In genomic region chr4:109887856-109888357, GRCm38 (mm10) we compare ENCODE assay signal across 24 mouse cellular contexts.
DNase-seq lines count a peak whose midpoint lies in the region; ATAC-seq and TF ChIP-seq lines count a peak whose summit lies in the region.
"Had no signal": no experiment of that assay in that cellular context is flagged by ENCODE, and none has a peak within 500 bp of the region (broad histone marks: within the 10 kb centered on the region; RNA-seq: fewer than 3 reads in every experiment).

No protein-coding gene starts in this region.

- peak; percentile 71 for DNase-seq in CH12.LX (ENCODE audit: extremely low read depth)
- DNase-seq in heart, postnatal 36 days: no peak
- DNase-seq in heart, adult 11 months: no peak
- DNase-seq: adrenal gland, adult 8-10 months; adrenal gland, postnatal 14 days; B cell, adult 2 months; cerebellum, adult 11 months; cerebellum, adult 18-20 months; cerebellum, adult 8-10 months; cerebellum, adult 9-11 months; cerebellum, postnatal 14 days; cerebellum, postnatal 36 days; forebrain, postnatal 0 days had no signal

- dilution Hi-C loops in CH12.LX (cut with MboI; ENCODE audit: extremely low pct_ligation_motif_present, extremely low pct_unique_long_range_greater_than_20kb, low sequenced_read_pairs): no loop called here

- no peak for TF ChIP-seq RAD21 in CH12.LX (IDR thresholded peaks at IDR 0.05; ENCODE audit: low read depth, low read length)

- peak; percentile 32; the same call in 1 of the 2 replicates for TF ChIP-seq EP300 in CH12.LX (IDR thresholded peaks at IDR 0.05; ENCODE audit: low read length)

- no peaks in the 10 kb centered on the region for H3K27me3 ChIP-seq in megakaryocyte, embryonic 14.5 days (replicated peaks)
- no peaks in the 10 kb centered on the region for H3K27me3 ChIP-seq in CH12.LX (replicated peaks)
- H3K27me3 ChIP-seq: embryonic facial prominence, embryonic 12.5 days; forebrain, embryonic 13.5 days; forebrain, embryonic 15.5 days; Patski had no signal

- intact Hi-C loops in heart, postnatal 36 days (cut with DNase I): no loop called here

- in situ Hi-C loops in CH12.LX (cut with MboI; ENCODE audit: low pct_ligation_motif_present, low pct_unique_long_range_greater_than_20kb, low sequenced_read_pairs): no loop called here

- H3K4me3 ChIP-seq in megakaryocyte, embryonic 14.5 days (replicated peaks): peak overlapping the region; percentile 47
- no peak overlapping the region for H3K4me3 ChIP-seq in CH12.LX (replicated peaks in 1 of 3; ENCODE audit: low read depth in 2 of 3, low read length in 2 of 3, poor library complexity in 1 of 3)
- H3K4me3 ChIP-seq: embryonic facial prominence, embryonic 10.5 days; embryonic facial prominence, embryonic 12.5 days; forebrain, embryonic 13.5 days; forebrain, embryonic 15.5 days had no signal

- peak overlapping the region; percentile 90 for H3K27ac ChIP-seq in CH12.LX (ENCODE audit: insufficient read depth, low read depth)
- H3K27ac ChIP-seq: embryonic facial prominence, embryonic 10.5 days; embryonic facial prominence, embryonic 12.5 days; forebrain, embryonic 13.5 days; forebrain, embryonic 15.5 days had no signal

- no peak for ATAC-seq in megakaryocyte, adult 5-6 weeks (ENCODE audit: poor library complexity, severe bottlenecking)
- 0 out of 2 replicates have a peak, but pooled peaks have one; percentile 29 for ATAC-seq in common myeloid progenitor, adult 5-6 weeks (replicated peaks; ENCODE audit: low read depth, poor library complexity, severe bottlenecking)
- no peak for ATAC-seq in megakaryocyte-erythroid progenitor cell, adult 5-6 weeks (replicated peaks; ENCODE audit: low FRiP score, low TSS enrichment, poor library complexity, severe bottlenecking)
- ATAC-seq: activated CD4-positive, CD25-positive, alpha-beta regulatory T cell, adult 4 months; CD4-positive, CD25-positive, alpha-beta regulatory T cell, adult 4 months; forebrain, embryonic 13.5 days; forebrain, embryonic 15.5 days; forebrain, postnatal 0 days; Patski had no signal

- H3K79me2 ChIP-seq in CH12.LX (replicated peaks; ENCODE audit: control insufficient read depth, extremely low read depth, insufficient read depth, poor library complexity, severe bottlenecking): no peaks in the 10 kb centered on the region

- peaks cover 17% of the 10 kb centered on the region for H3K4me1 ChIP-seq in megakaryocyte, embryonic 14.5 days
- H3K4me1 ChIP-seq in CH12.LX (ENCODE audit: control insufficient read depth in 1 of 2, insufficient read depth in 2 of 2): peaks cover 9 to 18% of the 10 kb centered on the region in 2 experiments
- H3K4me1 ChIP-seq: forebrain, embryonic 15.5 days had no signal

- H3K36me3 ChIP-seq in megakaryocyte, embryonic 14.5 days (replicated peaks; ENCODE audit: low read length): peaks cover 46% of the 10 kb centered on the region
- peaks cover 2 to 23% of the 10 kb centered on the region in 2 experiments for H3K36me3 ChIP-seq in CH12.LX (replicated peaks in 1 of 2; ENCODE audit: control insufficient read depth in 1 of 2, insufficient read depth in 1 of 2, low read length in 1 of 2)

- H3K9ac ChIP-seq in CH12.LX (ENCODE audit: insufficient read depth, low read depth): no peak overlapping the region
- H3K9ac ChIP-seq: embryonic facial prominence, embryonic 12.5 days; forebrain, embryonic 13.5 days; forebrain, embryonic 15.5 days; forebrain, postnatal 0 days had no signal

- TF ChIP-seq CTCF in CH12.LX (conservative IDR thresholded peaks at IDR 0.05 in 1 of 2, IDR thresholded peaks at IDR 0.05 in 1 of 2; ENCODE audit: low read depth in 2 of 2, low read length in 2 of 2): no peak

- H3K9me3 ChIP-seq in megakaryocyte, embryonic 14.5 days: no peaks in the 10 kb centered on the region
- H3K9me3 ChIP-seq in CH12.LX (replicated peaks; ENCODE audit: low read length): peaks cover 2% of the 10 kb centered on the region
- H3K9me3 ChIP-seq: embryonic facial prominence, embryonic 10.5 days; embryonic facial prominence, embryonic 12.5 days; forebrain, embryonic 15.5 days had no signal

- no peak for TF ChIP-seq POLR2A in CH12.LX (IDR thresholded peaks at IDR 0.05; ENCODE audit: low read depth, low read length)

- peak overlapping the region; percentile 44; the same call in 1 of the 2 replicates for H3K4me2 ChIP-seq in CH12.LX (ENCODE audit: insufficient read depth, low read depth, poor library complexity, severe bottlenecking)
- H3K4me2 ChIP-seq: embryonic facial prominence, embryonic 12.5 days; forebrain, embryonic 13.5 days; forebrain, embryonic 15.5 days had no signal

TF ChIP-seq in CH12.LX, 34 proteins besides CTCF, POLR2A, EP300 and RAD21:
- TF ChIP-seq CHD2 (IDR thresholded peaks at IDR 0.05; ENCODE audit: low read length): no peak
- no peak for TF ChIP-seq JUND (conservative IDR thresholded peaks at IDR 0.05; ENCODE audit: low read depth, low read length)
- TF ChIP-seq ZC3H11A (IDR thresholded peaks at IDR 0.05; ENCODE audit: low read depth, low read length): no peak
- TF ChIP-seq MAZ (IDR thresholded peaks at IDR 0.05; ENCODE audit: low read depth, low read length): no peak
- no peak for TF ChIP-seq JUN (IDR thresholded peaks at IDR 0.05; ENCODE audit: insufficient read depth, low read depth, low read length)
- TF ChIP-seq SMC3 (IDR thresholded peaks at IDR 0.05; ENCODE audit: low read depth, low read length): no peak
- TF ChIP-seq ZMIZ1 (IDR thresholded peaks at IDR 0.05; ENCODE audit: low read depth, low read length): no peak
- no peak for TF ChIP-seq ELF1 (IDR thresholded peaks at IDR 0.05; ENCODE audit: low read depth, low read length)
- TF ChIP-seq MAX (IDR thresholded peaks at IDR 0.05; ENCODE audit: low read length): peak; percentile 50; the same call in 1 of the 2 replicates
- TF ChIP-seq SIN3A (IDR thresholded peaks at IDR 0.05; ENCODE audit: low read length): 0 out of 2 replicates have a peak, but pooled peaks have one; percentile 31
- TF ChIP-seq MAFK (IDR thresholded peaks at IDR 0.05; ENCODE audit: insufficient replicate concordance, low read length): no peak
- peak; percentile 74 for TF ChIP-seq MYC (IDR thresholded peaks at IDR 0.05; ENCODE audit: low read depth, low read length)
- TF ChIP-seq USF1 (IDR thresholded peaks at IDR 0.05; ENCODE audit: low read depth, low read length): no peak
- peak; percentile 53; the same call in 1 of the 2 replicates for TF ChIP-seq IRF4 (IDR thresholded peaks at IDR 0.05; ENCODE audit: low read depth, low read length)
- TF ChIP-seq E2F4 (IDR thresholded peaks at IDR 0.05; ENCODE audit: insufficient replicate concordance, low read depth, low read length): no peak
- TF ChIP-seq NRF1 (IDR thresholded peaks at IDR 0.05; ENCODE audit: low read depth, low read length): no peak
- no peak for TF ChIP-seq PAX5 (IDR thresholded peaks at IDR 0.05; ENCODE audit: low read length)
- no peak for TF ChIP-seq NELFE (IDR thresholded peaks at IDR 0.05; ENCODE audit: low read depth, low read length)
- peak; percentile 50 for TF ChIP-seq BHLHE40 (IDR thresholded peaks at IDR 0.05; ENCODE audit: low read depth, low read length)
- no peak for TF ChIP-seq POLR2AphosphoS2 (IDR thresholded peaks at IDR 0.05; ENCODE audit: low read depth, low read length)
- TF ChIP-seq ZNF384 (IDR thresholded peaks at IDR 0.05; ENCODE audit: low read depth, low read length): no peak
- TF ChIP-seq MXI1 (IDR thresholded peaks at IDR 0.05; ENCODE audit: low read depth, low read length): no peak
- TF ChIP-seq GABPA (IDR thresholded peaks at IDR 0.05; ENCODE audit: insufficient replicate concordance, low read depth, low read length): no peak
- peak; percentile 12; the same call in 1 of the 2 replicates for TF ChIP-seq ZKSCAN1 (IDR thresholded peaks at IDR 0.05; ENCODE audit: borderline replicate concordance, low read depth, low read length)
- TF ChIP-seq MEF2A (IDR thresholded peaks at IDR 0.05; ENCODE audit: borderline replicate concordance, low read depth, low read length): peak; percentile 93
- peak; percentile 55; the same call in 1 of the 2 replicates for TF ChIP-seq ETS1 (conservative IDR thresholded peaks at IDR 0.05; ENCODE audit: low read depth, low read length)
- TF ChIP-seq CHD1 (IDR thresholded peaks at IDR 0.05; ENCODE audit: low read depth, low read length): no peak
